Mouse (Mus musculus) right cerebral cortex, adult 18-20 months (tissue): Measurements from ENCODE around the gene Kl.
A peak's percentile ranks its signal among the peaks of the same experiment; 100 is the strongest.

ENCODE experiments used
- DNase-seq: peaks from one replicate; pipeline ENCODE4 v3.0.0; 2022; ENCODE audit warnings: mixed read lengths

Kl gene

DNA sequence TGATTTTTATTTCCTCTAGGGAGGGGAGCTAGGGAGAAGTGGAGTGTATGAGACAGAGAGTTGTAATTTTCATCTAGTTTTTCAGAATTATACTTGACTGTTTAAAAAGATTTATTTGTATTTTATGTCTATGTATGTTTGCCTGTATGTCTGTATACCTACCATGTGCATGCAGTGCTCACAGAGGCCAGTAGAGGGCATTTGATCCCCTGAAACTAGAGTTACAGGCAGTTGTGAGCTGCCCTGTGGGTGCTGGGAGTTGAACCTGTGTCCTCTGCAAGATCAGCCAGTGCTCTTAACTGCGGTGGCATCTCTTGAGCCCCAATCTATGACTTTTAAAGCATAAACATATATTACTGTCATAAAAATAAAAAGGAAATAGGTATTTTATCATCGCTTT lies 15.5 kb downstream of the Kl start:
- DNase-seq = no peak

DNA sequence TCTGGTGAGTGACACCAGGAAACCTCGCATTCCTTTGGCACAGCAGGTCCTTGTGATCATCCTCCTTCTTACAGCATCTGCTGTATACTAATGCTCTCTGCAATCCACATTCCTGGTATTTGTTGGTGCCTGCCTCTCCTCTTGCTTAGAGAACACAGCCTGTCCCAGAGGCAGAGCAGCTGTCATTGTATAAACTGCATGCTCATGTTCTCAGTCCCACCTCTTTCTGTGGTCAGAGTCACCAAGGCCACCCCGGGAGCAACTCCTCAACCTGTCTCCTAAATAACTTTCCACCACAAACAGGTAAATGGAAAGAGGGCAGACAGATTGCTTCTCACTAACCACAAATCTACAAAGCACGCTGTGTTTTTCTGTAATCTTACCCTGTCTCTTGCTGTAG lies 18.1 kb downstream of the Kl start:
- DNase-seq = no peak

DNA sequence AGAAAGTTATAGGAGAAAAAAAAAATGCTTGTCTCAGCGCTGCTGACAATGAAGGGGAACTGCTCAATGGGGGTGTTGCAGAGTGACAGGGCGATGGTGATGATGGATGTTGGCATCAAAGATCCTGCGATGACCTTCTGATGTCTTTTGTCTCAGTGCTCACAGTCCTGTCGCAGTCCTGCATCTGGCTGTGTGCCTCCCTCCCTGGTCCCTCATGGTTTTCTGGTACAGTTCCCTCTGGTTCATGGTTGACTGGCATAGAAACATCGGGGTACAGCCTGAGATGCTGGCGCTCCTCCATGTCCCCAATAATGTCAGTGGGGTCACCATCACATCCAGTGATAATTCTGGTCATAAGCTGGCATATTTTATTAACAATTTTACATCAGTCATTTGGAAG lies 18.7 kb downstream of the Kl start:
- no peak for DNase-seq

DNA sequence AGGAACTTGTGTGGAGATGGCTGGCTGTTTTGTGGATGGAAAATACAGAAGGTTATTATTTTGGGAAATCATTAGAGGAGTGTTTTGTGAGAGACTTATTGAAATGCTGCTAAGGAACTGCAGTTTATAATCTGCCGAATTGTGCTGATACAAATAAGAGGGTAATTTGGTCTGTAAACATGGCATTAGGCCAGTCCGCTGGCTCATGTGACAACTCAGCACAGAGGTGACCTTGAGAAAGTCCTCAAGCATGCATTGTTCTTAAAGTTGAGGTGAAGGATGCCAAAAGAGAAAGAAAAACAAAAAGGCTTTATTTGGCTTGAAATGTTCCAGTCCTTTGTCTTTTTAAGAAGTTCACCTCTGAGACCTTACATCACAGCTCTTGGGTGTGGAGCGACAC lies 21.8 kb downstream of the Kl start:
- no peak for DNase-seq

DNA sequence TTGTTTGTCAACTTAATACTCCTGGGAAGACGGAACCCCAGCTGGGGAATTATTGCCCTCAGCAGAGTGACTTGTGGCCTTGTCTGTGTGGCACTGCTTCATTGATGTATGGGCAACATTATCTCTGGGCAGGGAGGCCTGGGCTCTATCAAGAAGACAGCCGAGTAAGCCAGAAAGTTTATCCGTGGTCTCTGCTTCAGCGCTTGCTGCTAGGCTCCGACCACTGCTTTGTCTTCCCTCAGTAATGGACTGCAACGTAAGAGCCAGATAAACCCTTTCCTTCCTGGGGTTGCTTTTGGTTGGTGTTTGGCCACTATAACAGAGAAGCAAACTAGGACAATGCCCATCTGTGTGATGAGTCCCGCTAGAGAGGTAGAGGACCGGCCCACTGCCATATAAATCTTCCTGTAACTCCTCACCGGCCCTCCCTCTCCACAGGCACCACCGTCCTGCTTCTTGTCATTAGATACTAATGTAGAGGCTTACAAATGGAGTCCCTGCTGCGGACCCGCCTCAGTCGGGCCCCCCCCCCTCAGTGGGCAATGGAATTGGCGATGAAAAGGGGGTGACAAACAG lies 25.1 kb downstream of the Kl start:
- no peak for DNase-seq

DNA sequence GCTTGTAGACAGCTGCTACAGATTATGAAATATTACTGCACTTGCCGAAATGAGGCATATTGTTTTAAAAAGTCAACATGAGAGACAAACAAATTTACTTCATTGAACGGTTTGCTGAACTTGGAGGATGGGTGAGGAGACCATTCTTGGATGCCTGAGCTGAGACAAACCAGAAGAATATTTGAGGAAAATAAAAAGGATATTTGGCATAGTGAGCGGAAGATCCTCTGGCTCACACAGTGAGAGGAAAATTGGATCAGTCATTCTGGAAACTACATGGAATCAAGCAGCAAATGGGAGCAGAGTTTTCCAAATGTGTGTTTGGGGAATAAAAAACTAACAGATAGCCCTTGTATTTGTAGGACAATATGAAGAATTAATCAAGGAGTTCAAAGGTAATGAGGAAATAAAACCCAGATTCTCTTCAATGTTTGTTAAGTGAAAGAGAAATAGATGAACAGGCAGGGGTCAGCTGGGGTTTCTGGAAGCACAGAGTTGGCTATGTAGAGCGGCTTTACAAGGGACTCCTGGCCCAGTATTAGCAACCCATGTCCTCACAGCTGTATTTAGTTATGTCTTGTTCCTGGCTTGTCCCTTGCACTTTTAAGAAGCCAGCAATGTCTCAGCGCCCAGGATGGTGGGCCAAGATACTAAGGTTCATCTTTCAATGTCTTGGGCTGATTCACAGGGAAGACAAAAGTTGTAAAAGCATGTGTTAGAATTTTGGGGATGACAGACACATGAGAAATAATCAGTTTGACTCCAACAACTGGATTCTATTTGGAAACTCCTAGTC lies 27.1 kb downstream of the Kl start:
- DNase-seq = no peak

- no peak for DNase-seq
These were observed 29.7 kb downstream of the Kl start for GRCm38 (mm10) chr5:150982082-150982481.

DNA sequence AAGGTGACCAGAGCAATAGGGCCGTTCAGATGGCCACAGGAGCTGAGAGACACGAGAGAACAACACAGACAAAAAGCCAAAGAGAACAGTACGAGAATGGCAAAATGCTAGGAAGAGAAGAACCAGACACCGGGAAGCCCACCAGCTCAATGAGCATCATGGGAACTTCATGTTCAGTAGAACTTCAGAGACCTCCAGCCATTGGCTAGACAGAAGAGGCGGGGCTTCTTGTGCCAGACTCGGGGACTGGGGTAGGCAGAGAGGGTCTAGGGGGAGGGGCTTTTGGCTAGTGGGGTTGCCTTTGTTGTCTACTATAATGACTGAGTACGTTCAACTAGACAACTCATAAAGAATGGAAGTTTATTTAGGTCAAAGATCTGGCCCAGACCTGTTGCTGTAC lies 41.7 kb downstream of the Kl start:
- no peak for DNase-seq

- DNase-seq = peak; percentile 49
These were observed 44.2 kb downstream of the Kl start for GRCm38 (mm10) chr5:150996586-150996985.

DNA sequence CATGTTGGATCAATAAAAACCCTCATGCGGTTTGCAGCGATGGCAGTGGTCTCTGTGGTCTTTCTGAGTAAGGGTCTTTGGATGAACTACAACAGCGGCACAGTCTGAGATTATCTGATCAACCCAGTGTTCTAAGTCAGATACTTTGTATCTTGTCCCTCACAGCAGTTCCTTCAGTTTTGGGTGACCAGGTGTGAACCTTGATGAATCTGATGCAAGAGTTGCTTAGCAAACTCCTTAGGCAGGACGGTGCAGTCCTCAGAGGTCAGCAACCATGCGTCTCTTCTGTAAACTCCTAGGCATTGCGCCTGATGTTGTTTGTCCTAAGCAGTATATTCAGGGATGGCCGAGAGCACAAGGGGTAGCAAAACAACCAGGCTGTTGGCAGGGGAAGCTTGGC lies 48.7 kb downstream of the Kl start:
- DNase-seq = no peak

GRCm38 (mm10) chr5:151002051-151002450 lies 49.6 kb downstream of the Kl start:
- DNase-seq = no peak

- DNase-seq = no peak
These were observed 51.9 kb downstream of the Kl start for GRCm38 (mm10) chr5:151004216-151004755.

- DNase-seq = no peak
These were observed 66.0 kb downstream of the Kl start for GRCm38 (mm10) chr5:151018450-151018849.

GRCm38 (mm10) chr5:151018959-151019358 lies 66.6 kb downstream of the Kl start:
- DNase-seq = no peak

GRCm38 (mm10) chr5:151020031-151020820 lies 67.8 kb downstream of the Kl start:
- DNase-seq = peak; percentile 21

GRCm38 (mm10) chr5:151020831-151021230 lies 68.4 kb downstream of the Kl start:
- no peak for DNase-seq

DNA sequence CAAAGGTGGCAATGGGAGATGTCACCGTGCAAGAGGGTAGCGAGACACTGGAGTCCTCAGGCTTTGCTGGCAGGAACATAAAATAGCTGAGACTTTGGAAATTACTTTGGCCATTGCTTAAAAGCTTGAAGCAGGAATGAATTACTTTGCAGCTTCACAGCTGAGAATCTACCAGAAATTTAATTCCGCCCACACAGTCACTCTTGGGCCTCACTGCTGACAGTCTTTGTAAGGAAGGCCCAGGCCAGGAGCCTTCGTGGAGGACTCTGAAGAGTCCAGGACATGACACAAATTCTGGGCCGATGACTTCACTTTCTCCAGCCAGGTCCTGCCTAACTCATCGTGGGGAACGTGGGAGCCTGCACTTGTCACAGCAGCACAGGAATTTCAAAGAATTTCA lies 69.6 kb downstream of the Kl start:
- no peak for DNase-seq

DNA sequence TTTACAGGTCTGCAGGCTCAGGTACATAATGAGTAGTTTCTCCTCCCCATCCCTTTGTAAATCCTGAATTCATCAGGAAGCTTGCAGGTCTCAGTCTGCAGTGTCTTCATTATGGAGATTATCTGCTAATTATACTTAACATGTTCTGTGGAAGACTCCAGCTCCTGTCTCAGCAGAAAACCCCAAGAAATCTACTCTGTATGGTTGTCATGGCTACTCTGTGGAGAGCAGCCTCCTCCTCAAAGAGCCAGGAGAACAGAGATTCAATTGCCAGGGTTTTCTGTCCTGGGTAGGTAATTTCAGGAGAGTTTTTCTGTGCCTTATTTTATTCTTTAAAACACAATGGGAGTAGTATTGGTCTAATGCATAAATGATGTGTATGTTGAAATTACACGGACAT lies 70.5 kb downstream of the Kl start:
- DNase-seq = no peak

GRCm38 (mm10) chr5:151023461-151023860 lies 71.1 kb downstream of the Kl start:
- DNase-seq = peak; percentile 46

DNA sequence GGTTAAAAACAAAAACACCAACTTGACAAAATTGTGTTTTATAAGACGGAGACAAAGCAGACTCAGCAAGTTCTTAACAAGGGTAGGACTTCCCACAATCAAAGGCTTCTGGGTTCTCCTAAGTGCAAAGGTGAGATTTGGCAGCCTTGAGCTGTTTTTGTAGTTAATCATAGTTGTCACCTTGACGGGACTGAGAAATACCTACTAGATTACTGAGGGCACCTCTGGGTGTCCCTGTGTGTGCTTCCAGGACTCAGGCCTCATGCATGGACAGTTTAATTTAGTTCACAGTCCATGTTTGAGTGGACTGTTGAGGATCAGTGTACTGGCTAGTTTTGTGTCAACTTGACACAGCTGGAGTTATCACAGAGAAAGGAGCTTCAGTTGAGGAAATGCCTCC lies 72.1 kb downstream of the Kl start:
- DNase-seq = no peak

- DNase-seq = no peak
These were observed 73.7 kb downstream of the Kl start for GRCm38 (mm10) chr5:151026069-151026468.

DNA sequence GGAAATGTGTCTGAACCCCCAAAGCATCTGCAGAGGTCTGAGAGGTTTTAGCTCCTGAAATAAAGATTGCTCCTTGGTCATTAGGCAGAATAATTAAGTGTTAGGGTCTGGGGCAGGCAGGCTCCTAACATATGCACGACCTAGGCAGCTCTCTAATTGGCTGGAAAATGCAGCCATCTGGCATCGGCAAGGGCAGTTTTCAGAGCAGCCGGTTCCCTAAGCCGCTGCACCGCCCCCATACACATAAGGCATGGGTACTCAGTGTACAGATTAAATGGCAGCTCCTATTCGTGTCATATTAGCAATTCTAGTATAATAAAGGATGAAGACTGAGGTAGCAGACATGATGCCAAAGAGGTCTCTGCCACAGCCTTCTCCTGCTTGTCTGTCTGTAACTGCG lies 74.8 kb downstream of the Kl start:
- no peak for DNase-seq

GRCm38 (mm10) chr5:151028906-151029305 lies 76.5 kb downstream of the Kl start:
- DNase-seq = no peak
